Mouse (Mus musculus) olfactory bulb, adult 2 months (tissue): ENCODE measurements around the gene Il12rb1. TPM values are rescaled to one million over a fixed set of nuclear protein-coding genes. Genes with fewer than 3 reads are reported as not detected.
A peak's percentile ranks its signal among the peaks of the same experiment; 100 is the strongest.

Experiments
- H3K27ac ChIP-seq: fragments of 200-500 bp; 2 replicates; pipeline ENCODE4 v1.5.1; 2012; ENCODE audit warnings: low read depth, low read length; ENCODE audit not compliant: insufficient read depth
- H3K4me1 ChIP-seq: fragments of 200-500 bp; 2 replicates; pipeline ENCODE4 v1.6.1; 2012; ENCODE audit warnings: low read length; ENCODE audit not compliant: control insufficient read depth, insufficient read depth
- H3K4me3 ChIP-seq: fragments of 200-500 bp; 2 replicates; pipeline ENCODE4 v1.5.1; 2012; ENCODE audit warnings: mild to moderate bottlenecking, low read depth, low read length, moderate library complexity; ENCODE audit not compliant: insufficient read depth
- CTCF ChIP-seq: fragments of 200-500 bp; IDR thresholded peaks from 2 replicates; pipeline ENCODE4 v1.5.1; 2012; ENCODE audit warnings: low read depth, mild to moderate bottlenecking, low read length, moderate library complexity; ENCODE audit not compliant: insufficient read depth
- POLR2A ChIP-seq: fragments of 200-500 bp; IDR thresholded peaks from 2 replicates; pipeline ENCODE4 v1.6.1; 2012; ENCODE audit warnings: mild to moderate bottlenecking, low read depth, low read length, moderate library complexity; ENCODE audit not compliant: insufficient read depth
- WGBS: fragments of 180-500 bp; shearing (Covaris S2); methylation state at CpG from one replicate; pipeline ENCODE4 v1.1.7; 2018; 5-methylcytosine and 5-hydroxymethylcytosine counted together
- polyA plus RNA-seq: library from polyadenylated mRNA; stranded (reverse); fragments of >200 nt; gene quantifications from 2 replicates; pipeline ENCODE4 v1.2.4, GENCODE M21; 2012; ENCODE audit warnings: low replicate concordance; ENCODE audit not compliant: missing spikeins, insufficient read depth, insufficient read length

Il12rb1 gene
- polyA plus RNA-seq, 1 experiment: not detected

GRCm38 (mm10) chr8:70786291-70787050 lies 21.8 kb upstream of the Il12rb1 start:
- peaks cover 20% of the 10 kb centered on the region for H3K4me1 ChIP-seq
- no peak overlapping the region for H3K27ac ChIP-seq
- no peak overlapping the region for H3K4me3 ChIP-seq
- WGBS: 88% methylated on average over 25 of the region's 25 CpGs
- no peak for TF ChIP-seq POLR2A
- no peak for TF ChIP-seq CTCF

GRCm38 (mm10) chr8:70787051-70787445 lies 21.2 kb upstream of the Il12rb1 start:
- 90% methylated on average over 3 of the region's 3 CpGs for WGBS

GRCm38 (mm10) chr8:70787941-70788667 lies 20.1 kb upstream of the Il12rb1 start:
- 46% methylated on average over 30 of the region's 30 CpGs for WGBS
- TF ChIP-seq POLR2A: no peak
- no peak for TF ChIP-seq CTCF
- no peak overlapping the region for H3K4me3 ChIP-seq
- H3K27ac ChIP-seq: no peak overlapping the region
- H3K4me1 ChIP-seq: peaks cover 29% of the 10 kb centered on the region

More at GRCm38 (mm10) chr8:70787051-70787445, 21.2 kb upstream of the Il12rb1 start:
- peaks cover 23% of the 10 kb centered on the region for H3K4me1 ChIP-seq
- TF ChIP-seq CTCF (no peak), POLR2A (no peak)
- no peak overlapping the region for H3K27ac ChIP-seq
- H3K4me3 ChIP-seq: no peak overlapping the region

GRCm38 (mm10) chr8:70789046-70789445 lies 19.2 kb upstream of the Il12rb1 start:
- 88% methylated on average over 10 of the region's 10 CpGs for WGBS
- no peak overlapping the region for H3K27ac ChIP-seq
- no peak overlapping the region for H3K4me3 ChIP-seq
- no peak for TF ChIP-seq CTCF
- H3K4me1 ChIP-seq: peaks cover 33% of the 10 kb centered on the region

- H3K4me3 ChIP-seq: peak overlapping the region; percentile 61
- H3K27ac ChIP-seq: peak overlapping the region; percentile 77
- H3K4me1 ChIP-seq: peaks cover 36% of the 10 kb centered on the region
- TF ChIP-seq POLR2A: no peak
- no peak for TF ChIP-seq CTCF
- 31% methylated on average over 8 of the region's 8 CpGs for WGBS
Observed at GRCm38 (mm10) chr8:70790846-70791245, 17.4 kb upstream of the Il12rb1 start.

GRCm38 (mm10) chr8:70791294-70791701 lies 17.0 kb upstream of the Il12rb1 start:
- 47% methylated on average over 7 of the region's 7 CpGs for WGBS
- TF ChIP-seq CTCF: no peak
- TF ChIP-seq POLR2A: no peak
- Histone ChIP-seq H3K4me1 (peaks cover 36% of the 10 kb centered on the region), H3K4me3 (peak overlapping the region; percentile 61), H3K27ac (peak overlapping the region; percentile 77)

GRCm38 (mm10) chr8:70791975-70792691 lies 16.1 kb upstream of the Il12rb1 start:
- TF ChIP-seq CTCF (no peak), POLR2A (peak; percentile 72)
- Histone ChIP-seq H3K4me3 (peak overlapping the region; percentile 61), H3K27ac (peak overlapping the region; percentile 77), H3K4me1 (peaks cover 42% of the 10 kb centered on the region)
- WGBS: 1% methylated on average over 58 of the region's 58 CpGs

GRCm38 (mm10) chr8:70792700-70793099 lies 15.5 kb upstream of the Il12rb1 start:
- TF ChIP-seq CTCF: no peak
- TF ChIP-seq POLR2A: no peak
- peak overlapping the region; percentile 61 for H3K27ac ChIP-seq
- peak overlapping the region; percentile 61 for H3K4me3 ChIP-seq
- peaks cover 43% of the 10 kb centered on the region for H3K4me1 ChIP-seq
- 2% methylated on average over 20 of the region's 20 CpGs for WGBS
